Mouse (Mus musculus): Measurements from ENCODE around the gene Tmem179b.
A peak's percentile ranks its signal among the peaks of the same experiment; 100 is the strongest.
"Not testable (repeated sequence)": the region's sequence is repeated elsewhere in the genome, so short reads cannot be mapped to it uniquely, and the experiment has no call there.

The Tmem179b gene

DNA sequence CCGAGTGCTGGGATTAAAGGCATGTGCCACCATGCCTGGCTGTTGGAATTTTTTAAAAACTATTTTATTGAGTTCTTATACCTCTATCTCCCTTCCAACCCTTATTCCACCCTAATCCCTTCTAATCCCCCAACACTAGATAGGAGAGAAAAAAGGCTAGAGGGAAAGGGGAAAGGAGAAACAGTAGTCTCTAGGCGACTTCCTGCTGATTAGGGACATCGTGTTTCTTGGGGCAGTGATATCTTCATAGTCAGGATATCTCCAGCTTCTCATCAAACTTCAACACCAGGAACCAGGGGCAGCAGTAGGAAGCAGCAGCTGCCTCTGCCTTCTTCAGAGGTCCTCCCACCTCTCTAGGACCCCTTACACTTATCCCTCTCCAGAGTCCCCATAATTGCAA lies 39.9 kb downstream of the Tmem179b start:
- no peak for DNase-seq (ENCODE audit: low spot score)

DNA sequence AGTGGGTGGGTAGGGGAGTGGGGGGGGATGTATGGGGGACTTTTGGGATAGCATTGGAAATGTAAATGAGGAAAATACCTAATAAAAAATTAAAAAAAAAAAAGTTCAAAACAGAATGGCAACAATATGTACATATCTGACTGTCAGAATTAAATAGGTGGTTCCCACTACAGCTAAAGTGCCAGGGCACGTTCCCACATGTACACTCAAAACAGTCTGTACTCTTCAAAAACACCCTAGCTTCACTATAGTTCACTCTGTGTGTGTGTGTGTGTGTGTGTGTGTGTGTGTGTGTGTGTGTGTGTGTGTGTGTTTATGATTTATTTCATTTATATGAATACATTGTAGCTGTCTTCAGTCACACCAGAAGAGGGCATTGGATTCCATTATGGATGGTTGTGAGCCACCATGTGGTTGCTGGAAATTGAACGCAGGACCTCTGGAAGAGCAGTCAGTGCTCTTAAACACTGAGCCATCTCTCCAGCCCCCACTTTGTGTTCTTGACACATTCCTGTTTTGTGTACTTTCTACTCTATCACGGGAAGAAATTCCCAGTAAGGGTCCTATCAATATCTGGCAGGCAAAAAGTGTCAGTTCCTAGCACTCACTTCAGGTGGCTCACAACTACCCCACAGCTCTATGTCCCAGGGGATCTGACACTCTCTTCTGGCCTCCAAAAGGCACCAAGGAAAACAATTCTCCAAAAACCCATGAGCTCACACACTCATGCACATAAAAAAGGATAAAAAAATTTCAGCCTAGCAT lies 45.8 kb downstream of the Tmem179b start:
- not testable (repeated sequence) for DNase-seq (ENCODE audit: low spot score)

DNA sequence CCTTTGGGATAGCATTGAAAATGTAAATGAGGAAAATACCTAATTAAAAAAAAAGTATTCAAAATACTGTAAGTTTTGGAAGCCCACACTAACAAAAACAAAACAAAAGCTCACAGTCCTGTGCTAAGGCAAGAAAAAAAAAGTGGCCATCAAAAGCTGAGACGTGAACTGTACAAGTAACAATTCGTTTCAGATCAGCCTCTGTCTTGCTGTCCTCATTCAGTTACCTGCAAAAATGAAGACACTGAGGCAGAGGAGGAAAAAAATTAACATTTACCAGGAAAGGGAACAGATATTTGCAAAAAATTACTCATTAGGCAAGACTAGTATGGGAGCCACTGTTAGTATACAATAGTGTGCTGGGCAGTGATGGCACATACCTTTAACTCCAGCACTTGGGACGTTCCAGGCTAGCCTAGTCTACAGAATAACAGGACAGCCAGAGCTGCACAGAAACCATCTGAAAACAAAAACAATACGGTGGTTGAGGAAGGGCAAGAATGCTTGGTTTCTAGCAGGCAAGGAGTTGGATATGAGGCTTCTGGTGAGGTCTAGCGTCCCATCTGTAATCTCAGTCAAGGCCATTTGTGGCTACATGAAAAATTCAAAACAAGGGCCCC lies 46.7 kb downstream of the Tmem179b start:
- no peak for DNase-seq (ENCODE audit: low spot score)

DNA sequence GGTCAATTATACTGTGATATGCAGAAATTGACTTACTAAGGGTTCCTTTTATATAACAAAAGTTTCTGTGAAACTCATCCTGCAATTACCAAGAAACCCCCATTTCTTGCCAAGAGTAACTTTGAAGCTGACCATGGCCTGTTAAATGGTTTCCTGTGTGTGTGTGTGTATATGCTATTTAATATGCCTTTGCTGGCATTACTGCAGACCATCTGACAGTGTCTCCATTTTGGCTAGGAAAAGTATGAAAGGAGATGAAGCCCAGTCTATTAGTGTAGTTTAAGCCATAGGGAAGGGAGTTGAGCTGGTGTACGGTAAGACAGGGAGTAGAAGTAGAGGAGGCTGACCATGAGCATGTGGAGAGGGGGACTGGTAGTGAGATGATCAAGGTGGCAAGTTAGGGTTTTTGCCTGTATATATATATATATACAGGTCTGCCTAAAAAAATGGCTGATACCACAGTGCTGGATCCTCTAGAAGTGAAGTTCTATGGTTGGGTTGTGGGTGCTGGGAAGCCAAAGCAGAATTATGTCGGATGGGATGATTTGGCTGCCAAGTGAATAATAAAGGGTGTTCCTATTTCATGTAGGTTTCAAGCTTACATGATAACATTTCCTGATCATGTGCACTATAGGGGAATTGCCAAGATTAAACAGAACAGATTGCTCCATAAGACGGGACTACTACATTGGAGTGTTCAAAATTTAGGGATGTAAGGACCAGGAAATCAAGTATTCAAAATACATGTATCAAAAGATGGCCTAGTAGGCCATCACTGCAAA lies 47.5 kb downstream of the Tmem179b start:
- DNase-seq (ENCODE audit: low spot score): no peak

DNA sequence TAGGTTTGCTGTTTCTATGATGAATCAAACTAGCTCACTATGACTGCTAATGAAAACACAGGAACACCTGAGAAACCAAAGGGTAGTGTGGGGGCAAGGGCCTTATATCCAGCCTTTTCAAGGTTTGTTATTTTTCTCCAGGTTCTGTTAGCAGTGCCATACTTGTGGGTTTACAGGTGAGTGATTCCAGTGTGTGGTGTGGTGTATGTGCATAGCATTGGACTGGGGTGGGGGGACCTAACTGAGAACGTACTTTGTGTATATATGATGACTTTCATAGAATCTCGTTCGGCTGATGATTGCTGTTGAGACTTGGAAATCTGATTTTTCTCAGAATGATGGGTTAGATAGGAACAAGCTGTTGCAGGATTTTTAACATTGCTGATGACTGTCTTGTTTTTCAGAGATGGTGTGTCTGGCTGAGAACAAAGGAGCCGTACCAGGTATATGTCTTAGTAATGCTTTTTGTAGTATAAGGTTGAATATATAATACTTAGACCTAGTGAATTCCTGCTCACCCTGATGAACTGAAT lies 49.1 kb downstream of the Tmem179b start:
- no peak for DNase-seq (ENCODE audit: low spot score)

DNA sequence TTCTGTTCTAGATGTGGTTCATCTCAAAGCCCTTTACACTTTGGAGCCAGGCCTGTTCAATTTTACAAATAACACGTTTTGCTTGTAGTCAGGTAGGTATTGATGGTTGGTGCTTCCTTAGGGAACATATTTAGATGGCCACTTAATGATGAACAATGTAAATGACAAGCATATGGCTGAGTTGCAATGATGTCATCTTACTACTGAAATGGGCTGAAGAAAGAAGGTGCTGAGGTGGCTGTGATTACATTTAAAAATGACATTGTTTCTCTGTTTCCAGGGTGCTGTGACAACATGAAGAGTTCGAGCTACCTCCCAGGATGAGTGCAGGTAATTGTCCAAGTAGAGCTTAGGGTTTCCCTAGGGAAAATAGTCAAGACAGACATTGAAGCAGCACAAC lies 49.9 kb downstream of the Tmem179b start:
- DNase-seq (ENCODE audit: low spot score): no peak

DNA sequence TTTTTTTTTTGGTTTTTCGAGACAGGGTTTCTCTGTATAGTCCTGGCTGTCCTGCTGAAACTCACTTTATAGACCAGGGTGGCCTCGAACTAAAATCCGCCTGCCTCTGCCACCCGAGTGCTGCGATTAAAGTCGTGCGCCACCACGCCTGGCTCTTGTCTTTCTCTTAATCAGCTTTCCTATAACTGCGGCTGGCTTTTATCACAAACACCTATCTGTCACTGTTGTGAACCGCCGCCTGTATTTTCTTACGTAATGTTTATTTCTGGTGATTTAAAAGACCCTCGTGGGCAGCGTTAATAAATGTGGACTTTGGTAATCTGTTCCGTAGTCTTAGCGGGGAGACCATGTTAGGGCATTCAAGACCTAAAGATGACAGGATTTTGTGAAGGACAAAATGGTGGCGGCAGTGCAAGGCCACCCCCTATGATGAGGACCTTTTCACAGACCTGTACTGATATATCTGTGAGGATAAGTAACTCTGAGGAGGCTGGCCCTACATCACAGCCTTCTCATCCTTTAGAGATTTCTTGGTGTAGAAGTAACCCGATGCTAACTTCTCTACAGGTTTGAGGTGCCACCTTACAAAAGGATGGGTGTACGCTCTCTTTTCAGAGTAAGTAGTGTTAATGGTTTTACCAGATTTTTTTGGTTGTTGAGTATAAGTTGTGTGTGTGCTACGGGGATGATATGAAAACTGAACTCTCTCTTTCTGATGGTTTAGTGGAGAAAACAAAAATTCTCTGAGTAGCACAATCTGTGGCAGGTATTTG lies 50.5 kb downstream of the Tmem179b start:
- no peak for DNase-seq (ENCODE audit: low spot score)

DNA sequence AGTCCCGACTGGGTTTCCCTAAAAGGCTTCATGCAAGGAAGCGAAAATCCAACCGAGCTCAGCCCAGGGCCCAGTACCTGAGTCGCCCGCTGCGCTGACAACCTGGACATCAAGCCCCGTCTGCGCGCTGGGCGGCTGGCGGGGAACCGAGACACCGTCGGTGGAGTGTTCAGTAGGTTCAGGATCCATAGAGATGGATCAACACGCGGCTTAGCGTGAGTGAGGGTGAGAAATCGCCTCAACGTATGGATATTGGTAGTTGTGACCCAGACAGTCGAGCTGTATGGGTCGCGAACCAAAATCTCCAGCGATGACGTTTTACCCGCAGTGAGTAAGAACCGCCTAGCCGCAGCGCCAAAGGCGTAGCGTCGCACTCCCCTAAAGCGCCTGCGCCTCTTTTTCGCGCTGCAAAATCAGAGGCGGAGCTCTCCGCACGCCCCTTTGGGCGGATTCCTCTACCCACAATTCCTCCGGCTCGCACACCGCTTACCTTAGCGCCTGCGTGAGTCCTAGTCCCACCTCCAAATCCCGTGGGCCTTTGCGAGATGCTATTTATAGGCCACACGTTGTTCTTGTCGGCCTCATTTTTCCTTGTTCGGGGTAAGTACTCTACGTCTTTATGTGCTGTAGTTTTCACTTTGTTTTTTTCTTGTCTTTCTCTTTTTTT lies 51.2 kb downstream of the Tmem179b start, which contains the start of gene Slc3a2:
TSS of gene Slc3a2 (minus strand) at position 463 of the 667 bp plus-strand sequence.
- peak; percentile 99 for DNase-seq (ENCODE audit: low spot score)

DNA sequence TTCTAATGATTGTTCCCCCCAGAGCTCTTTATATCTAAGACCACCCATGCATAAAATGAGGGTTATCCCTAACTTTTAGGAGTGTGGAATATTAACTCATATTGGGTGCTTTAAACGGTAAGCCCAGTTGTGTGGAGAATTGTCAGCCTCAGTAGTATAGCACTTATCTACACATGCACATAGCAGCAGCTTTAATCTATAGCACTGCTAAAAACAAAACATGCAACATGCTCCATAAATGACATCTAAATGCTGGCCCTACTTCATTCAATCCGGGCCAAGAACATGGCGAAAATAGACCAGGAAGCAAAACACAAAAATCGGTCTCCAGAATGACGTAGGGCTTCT lies 51.7 kb downstream of the Tmem179b start:
- DNase-seq (ENCODE audit: low spot score): no peak

Data from lung, postnatal 25 days (tissue).